ENCODE assay signal across 10 mouse cellular contexts in the genomic region with DNA sequence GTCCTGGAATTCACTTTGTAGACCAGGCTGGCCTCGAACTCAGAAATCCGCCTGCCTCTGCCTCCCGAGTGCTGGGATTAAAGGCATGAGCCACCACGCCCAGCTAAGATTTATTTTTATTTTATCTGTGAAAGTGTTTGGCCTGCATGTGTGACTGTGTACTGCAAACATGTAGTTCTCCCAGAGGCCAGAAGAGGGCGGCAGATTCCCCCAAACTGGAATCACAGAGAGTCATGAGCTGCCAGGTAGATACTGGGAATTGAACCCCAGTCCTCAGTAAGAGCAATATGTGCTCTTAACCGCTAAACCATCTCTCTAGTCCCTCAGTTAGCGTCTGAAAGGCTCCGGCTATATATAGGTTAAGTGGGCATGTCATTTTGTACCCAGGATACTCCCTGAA. TPM values are rescaled to one million over a fixed set of nuclear protein-coding genes. Genes with fewer than 3 reads are reported as not detected.
A peak's percentile ranks its signal among the peaks of the same experiment; 100 is the strongest.
DNase-seq lines count a peak whose midpoint lies in the region; ATAC-seq and TF ChIP-seq lines count a peak whose summit lies in the region.
"Had no signal": no experiment of that assay in that cellular context is flagged by ENCODE, and none has a peak within 500 bp of the region (broad histone marks: within the 10 kb centered on the region; RNA-seq: fewer than 3 reads in every experiment).

No protein-coding gene starts in this region.

- WGBS in kidney, adult 2 months = 66% methylated on average over 8 of the region's 8 CpGs
- 45% methylated on average over 8 of the region's 8 CpGs for WGBS in kidney, embryonic 14.5 days
- WGBS in heart, embryonic 11.5 days (ENCODE audit: insufficient replicate concordance) = 40% methylated on average over 8 of the region's 8 CpGs

- TF ChIP-seq RAD21 in CH12.LX (IDR thresholded peaks at IDR 0.05; ENCODE audit: low read depth, low read length) = peak; percentile 66

- TF ChIP-seq EP300 in CH12.LX (IDR thresholded peaks at IDR 0.05; ENCODE audit: low read length) = no peak

- H3K4me2 ChIP-seq in kidney, embryonic 14.5 days (replicated peaks; ENCODE audit: low read depth, low read length) = no peak overlapping the region
- no peak overlapping the region for H3K4me2 ChIP-seq in CH12.LX (ENCODE audit: insufficient read depth, low read depth, poor library complexity, severe bottlenecking)
- H3K4me2 ChIP-seq in heart, embryonic 11.5 days = no peak overlapping the region
- H3K4me2 ChIP-seq: lung, embryonic 15.5 days had no signal

- H3K9ac ChIP-seq in kidney, embryonic 14.5 days (ENCODE audit: low read depth, low read length) = no peak overlapping the region
- no peak overlapping the region for H3K9ac ChIP-seq in CH12.LX (ENCODE audit: insufficient read depth, low read depth)
- no peak overlapping the region for H3K9ac ChIP-seq in heart, embryonic 11.5 days (ENCODE audit: low read depth, low read length)
- H3K9ac ChIP-seq: lung, embryonic 15.5 days had no signal

- no peaks in the 10 kb centered on the region for H3K27me3 ChIP-seq in kidney, adult 2 months (replicated peaks; ENCODE audit: control insufficient read depth, insufficient read depth, low read length)
- peaks cover 8% of the 10 kb centered on the region; the same call in 1 of the 2 replicates for H3K27me3 ChIP-seq in kidney, embryonic 14.5 days (ENCODE audit: control insufficient read depth, insufficient read depth, low read length)
- no peaks in the 10 kb centered on the region for H3K27me3 ChIP-seq in CH12.LX (replicated peaks)
- H3K27me3 ChIP-seq in heart, embryonic 11.5 days (ENCODE audit: control insufficient read depth, insufficient read depth, low read length) = peaks cover 14% of the 10 kb centered on the region

- TF ChIP-seq CTCF in kidney, adult 2 months (conservative IDR thresholded peaks at IDR 0.05; ENCODE audit: insufficient read depth, insufficient read length, low read depth, low read length) = peak; percentile 64
- TF ChIP-seq CTCF in CH12.LX (conservative IDR thresholded peaks at IDR 0.05 in 1 of 2, IDR thresholded peaks at IDR 0.05 in 1 of 2; ENCODE audit: low read depth in 2 of 2, low read length in 2 of 2) = peak; percentile 67 to 72

- no peak overlapping the region for H3K27ac ChIP-seq in kidney, adult 2 months (ENCODE audit: insufficient read depth, low read depth, low read length)
- H3K27ac ChIP-seq in kidney, embryonic 14.5 days (ENCODE audit: low read depth, low read length) = no peak overlapping the region
- no peak overlapping the region for H3K27ac ChIP-seq in CH12.LX (ENCODE audit: insufficient read depth, low read depth)
- H3K27ac ChIP-seq in heart, embryonic 11.5 days (ENCODE audit: low read depth, low read length) = no peak overlapping the region
- H3K27ac ChIP-seq: lung, embryonic 15.5 days had no signal

- H3K4me3 ChIP-seq in kidney, adult 2 months (ENCODE audit: insufficient read depth, low read depth, low read length) = no peak overlapping the region
- H3K4me3 ChIP-seq in kidney, embryonic 14.5 days (ENCODE audit: low read length) = no peak overlapping the region
- H3K4me3 ChIP-seq in CH12.LX (replicated peaks in 1 of 3; ENCODE audit: low read depth in 2 of 3, low read length in 2 of 3, poor library complexity in 1 of 3) = no peak overlapping the region
- no peak overlapping the region for H3K4me3 ChIP-seq in heart, embryonic 11.5 days (ENCODE audit: low read depth, low read length)
- H3K4me3 ChIP-seq: lung, embryonic 15.5 days had no signal

- ATAC-seq in kidney, embryonic 14.5 days (ENCODE audit: low FRiP score, low TSS enrichment) = no peak
- no peak for ATAC-seq in heart, embryonic 11.5 days (replicated peaks; ENCODE audit: insufficient number of reproducible peaks, low FRiP score, low TSS enrichment)

- DNase-seq in kidney, adult 2 months = peak; percentile 35
- DNase-seq in CH12.LX (ENCODE audit: extremely low read depth) (peak; percentile 61), MN1 (ENCODE audit: low spot score) (peak; percentile 23)
- DNase-seq in kidney, postnatal 4 days = peak; percentile 59 to 67
- peak; percentile 56 for DNase-seq in thymus, postnatal 14 days

- H3K79me2 ChIP-seq in CH12.LX (replicated peaks; ENCODE audit: control insufficient read depth, extremely low read depth, insufficient read depth, poor library complexity, severe bottlenecking) = no peaks in the 10 kb centered on the region

- H3K9me3 ChIP-seq in kidney, embryonic 14.5 days (ENCODE audit: control insufficient read depth, low read length) = no peaks in the 10 kb centered on the region
- no peaks in the 10 kb centered on the region for H3K9me3 ChIP-seq in CH12.LX (replicated peaks; ENCODE audit: low read length)
- H3K9me3 ChIP-seq in heart, embryonic 11.5 days (replicated peaks; ENCODE audit: control insufficient read depth, low read length) = no peaks in the 10 kb centered on the region
- H3K9me3 ChIP-seq: lung, embryonic 15.5 days had no signal

- no peaks in the 10 kb centered on the region for H3K36me3 ChIP-seq in kidney, adult 2 months (ENCODE audit: control insufficient read depth, insufficient read depth, low read length)
- H3K36me3 ChIP-seq in kidney, embryonic 14.5 days (ENCODE audit: control insufficient read depth, insufficient read depth, low read length) = no peaks in the 10 kb centered on the region
- H3K36me3 ChIP-seq in CH12.LX (replicated peaks in 1 of 2; ENCODE audit: control insufficient read depth in 1 of 2, insufficient read depth in 1 of 2, low read length in 1 of 2) = no peaks in the 10 kb centered on the region
- no peaks in the 10 kb centered on the region for H3K36me3 ChIP-seq in heart, embryonic 11.5 days (ENCODE audit: control insufficient read depth, insufficient read depth, low read length)
- H3K36me3 ChIP-seq: lung, embryonic 15.5 days had no signal

- TF ChIP-seq POLR2A in kidney, adult 2 months (IDR thresholded peaks at IDR 0.05; ENCODE audit: low read depth, low read length) = no peak
- TF ChIP-seq POLR2A in CH12.LX (IDR thresholded peaks at IDR 0.05; ENCODE audit: low read depth, low read length) = no peak

- dilution Hi-C loops in CH12.LX (cut with MboI; ENCODE audit: extremely low pct_ligation_motif_present, extremely low pct_unique_long_range_greater_than_20kb, low sequenced_read_pairs) = no loop called here

- in situ Hi-C loops in CH12.LX (cut with MboI; ENCODE audit: low pct_ligation_motif_present, low pct_unique_long_range_greater_than_20kb, low sequenced_read_pairs) = no loop called here

- H3K4me1 ChIP-seq in kidney, adult 2 months (ENCODE audit: control insufficient read depth, insufficient read depth, low read length) = no peaks in the 10 kb centered on the region
- H3K4me1 ChIP-seq in kidney, embryonic 14.5 days (ENCODE audit: control insufficient read depth, insufficient read depth, low read length) = no peaks in the 10 kb centered on the region
- H3K4me1 ChIP-seq in CH12.LX (ENCODE audit: control insufficient read depth in 1 of 2, insufficient read depth in 2 of 2) = peaks cover 0 to 4% of the 10 kb centered on the region in 2 experiments; a peak in 2 of 4 replicates
- no peaks in the 10 kb centered on the region for H3K4me1 ChIP-seq in heart, embryonic 11.5 days (ENCODE audit: control insufficient read depth, insufficient read depth, low read length)

TF ChIP-seq in CH12.LX, 34 proteins besides CTCF, POLR2A, EP300 and RAD21:
- TF ChIP-seq SMC3 (IDR thresholded peaks at IDR 0.05; ENCODE audit: low read depth, low read length) (peak; percentile 69), MYC (IDR thresholded peaks at IDR 0.05; ENCODE audit: low read depth, low read length) (no peak), MAX (IDR thresholded peaks at IDR 0.05; ENCODE audit: low read length) (no peak), MAZ (IDR thresholded peaks at IDR 0.05; ENCODE audit: low read depth, low read length) (no peak), ZC3H11A (IDR thresholded peaks at IDR 0.05; ENCODE audit: low read depth, low read length) (peak; percentile 31)

RNA-seq across cellular contexts. Expression of gene Vsig10l, which starts 7.4 kb away (rescaled TPM):
- 5.9 and 6.7 TPM in 2 replicates for polyA plus RNA-seq in kidney, adult 2 months (2012; rRNA removed)
- 2.9 and 3.6 TPM in 2 replicates for polyA plus RNA-seq in kidney, embryonic 14.5 days (2014; fragmentation: Nextera tagmentation; extraction: Ambion mirVana)
- total RNA-seq in CH12.LX (2012; rRNA removed) (0.17 TPM in 2 replicates), CH12.LX (2014; rRNA removed) (0.12 TPM in 2 replicates)
- polyA plus RNA-seq in CH12.LX (2012; ENCODE audit: insufficient read length, low read depth) = 0.99 and 1.8 TPM in 2 replicates
- 0.99 and 1.9 TPM in 2 replicates for polyA plus RNA-seq in heart, embryonic 11.5 days (2014; fragmentation: Nextera tagmentation; extraction: Ambion mirVana)

RNA-seq across cellular contexts. Expression of gene Iglon5, which starts 19.5 kb away (rescaled TPM):
- polyA plus RNA-seq in kidney, adult 2 months (2012; rRNA removed) = 1.0 and 1.1 TPM in 2 replicates
- 0.72 and 0.84 TPM in 2 replicates for polyA plus RNA-seq in kidney, embryonic 14.5 days (2014; fragmentation: Nextera tagmentation; extraction: Ambion mirVana)
- total RNA-seq in CH12.LX (2012; rRNA removed) = not detected in 2 replicates
- not detected in 2 replicates for total RNA-seq in CH12.LX (2014; rRNA removed)
- polyA plus RNA-seq in CH12.LX (2012; ENCODE audit: insufficient read length, low read depth) = not detected in 2 replicates
- polyA plus RNA-seq in heart, embryonic 11.5 days (2014; fragmentation: Nextera tagmentation; extraction: Ambion mirVana) = 0.10 and 0.11 TPM in 2 replicates

RNA-seq across cellular contexts. Expression of gene Gm45233, which starts 26.4 kb away (rescaled TPM):
- polyA plus RNA-seq in kidney, adult 2 months (2012; rRNA removed) = 1.8 and 3.6 TPM in 2 replicates
- polyA plus RNA-seq in kidney, embryonic 14.5 days (2014; fragmentation: Nextera tagmentation; extraction: Ambion mirVana) = 0.27 TPM in 1 of 2 replicates, not detected in the other
- total RNA-seq in CH12.LX (2012; rRNA removed) (not detected in 2 replicates), CH12.LX (2014; rRNA removed) (0.39 TPM in 1 of 2 replicates, not detected in the other)
- polyA plus RNA-seq in CH12.LX (2012; ENCODE audit: insufficient read length, low read depth) = 0.66 TPM in 1 of 2 replicates, not detected in the other
- not detected in 2 replicates for polyA plus RNA-seq in heart, embryonic 11.5 days (2014; fragmentation: Nextera tagmentation; extraction: Ambion mirVana)

RNA-seq across cellular contexts. Expression of gene Etfb, which starts 26.5 kb away (rescaled TPM):
- 477 and 614 TPM in 2 replicates for polyA plus RNA-seq in kidney, adult 2 months (2012; rRNA removed)
- 323 and 358 TPM in 2 replicates for polyA plus RNA-seq in kidney, embryonic 14.5 days (2014; fragmentation: Nextera tagmentation; extraction: Ambion mirVana)
- 186 and 201 TPM in 2 replicates for total RNA-seq in CH12.LX (2012; rRNA removed)
- total RNA-seq in CH12.LX (2014; rRNA removed) = 147 and 157 TPM in 2 replicates
- polyA plus RNA-seq in CH12.LX (2012; ENCODE audit: insufficient read length, low read depth) = 201 and 248 TPM in 2 replicates
- polyA plus RNA-seq in heart, embryonic 11.5 days (2014; fragmentation: Nextera tagmentation; extraction: Ambion mirVana) = 538 and 556 TPM in 2 replicates

RNA-seq across cellular contexts. Expression of gene Cldnd2, which starts 29.8 kb away (rescaled TPM):
- 0.33 TPM in 1 of 2 replicates, not detected in the other for polyA plus RNA-seq in kidney, adult 2 months (2012; rRNA removed)
- polyA plus RNA-seq in kidney, embryonic 14.5 days (2014; fragmentation: Nextera tagmentation; extraction: Ambion mirVana) = not detected in 2 replicates
- total RNA-seq in CH12.LX (2012; rRNA removed) = not detected in 2 replicates
- total RNA-seq in CH12.LX (2014; rRNA removed) = not detected in 2 replicates
- not detected in 2 replicates for polyA plus RNA-seq in CH12.LX (2012; ENCODE audit: insufficient read length, low read depth)
- not detected in 2 replicates for polyA plus RNA-seq in heart, embryonic 11.5 days (2014; fragmentation: Nextera tagmentation; extraction: Ambion mirVana)
- polyA plus RNA-seq: frontal cortex, adult 2 months; lung, embryonic 15.5 days; stomach, embryonic 16.5 days had no signal
